Mouse (Mus musculus): ENCODE measurements around the gene Scmh1. TPM values are rescaled to one million over a fixed set of nuclear protein-coding genes. Genes with fewer than 3 reads are reported as not detected.

The Scmh1 gene
- polyA plus RNA-seq, 2 experiments = 42.6 to 57.4 TPM

GRCm38 (mm10) chr4:120368663-120369062, 36.4 kb upstream of the Scmh1 start:
- H3K9ac ChIP-seq (ENCODE audit: low read depth, low read length, severe bottlenecking) = no peak overlapping the region
- H3K27ac ChIP-seq (replicated peaks; ENCODE audit: low read depth, low read length) = no peak overlapping the region
- 0 out of 2 replicates have a peak, but pooled peaks cover 6% of the 10 kb centered on the region for H3K4me1 ChIP-seq (ENCODE audit: control insufficient read depth, insufficient read depth, low read length)
- no peaks in the 10 kb centered on the region for H3K9me3 ChIP-seq (ENCODE audit: control insufficient read depth, low read length)
- H3K36me3 ChIP-seq (ENCODE audit: control insufficient read depth, insufficient read depth, low read length) = no peaks in the 10 kb centered on the region
- no peaks in the 10 kb centered on the region; the same call in 1 of the 2 replicates for H3K27me3 ChIP-seq (ENCODE audit: control insufficient read depth, insufficient read depth, low read length)
- DNase-seq (ENCODE audit: low spot score) (peak; percentile 48), ATAC-seq (ENCODE audit: low FRiP score, low read depth) (no peak)
- no peak overlapping the region for H3K4me2 ChIP-seq (replicated peaks; ENCODE audit: low read depth, low read length, severe bottlenecking)
- no peak overlapping the region for H3K4me3 ChIP-seq (replicated peaks; ENCODE audit: low read length)
- TF ChIP-seq POLR2A (IDR thresholded peaks at IDR 0.05; ENCODE audit: borderline replicate concordance, extremely low read depth, insufficient read depth, insufficient read length) = no peak
- 6% methylated on average over 4 of the region's 4 CpGs for WGBS

- Histone ChIP-seq H3K9ac (ENCODE audit: low read depth, low read length, severe bottlenecking) (no peak overlapping the region), H3K4me2 (replicated peaks; ENCODE audit: low read depth, low read length, severe bottlenecking) (no peak overlapping the region), H3K36me3 (ENCODE audit: control insufficient read depth, insufficient read depth, low read length) (no peaks in the 10 kb centered on the region), H3K4me3 (replicated peaks; ENCODE audit: low read length) (no peak overlapping the region), H3K27ac (replicated peaks; ENCODE audit: low read depth, low read length) (no peak overlapping the region), H3K27me3 (ENCODE audit: control insufficient read depth, insufficient read depth, low read length) (no peaks in the 10 kb centered on the region; the same call in 1 of the 2 replicates), H3K4me1 (ENCODE audit: control insufficient read depth, insufficient read depth, low read length) (0 out of 2 replicates have a peak, but pooled peaks cover 6% of the 10 kb centered on the region), H3K9me3 (ENCODE audit: control insufficient read depth, low read length) (no peaks in the 10 kb centered on the region)
- ATAC-seq (ENCODE audit: low FRiP score, low read depth) (no peak), DNase-seq (ENCODE audit: low spot score) (no peak)
- TF ChIP-seq POLR2A (IDR thresholded peaks at IDR 0.05; ENCODE audit: borderline replicate concordance, extremely low read depth, insufficient read depth, insufficient read length) = no peak
- 39% methylated on average over 2 of the region's 2 CpGs for WGBS
Measured at GRCm38 (mm10) chr4:120369156-120369555, 35.9 kb upstream of the Scmh1 start.

GRCm38 (mm10) chr4:120369861-120370366, 35.2 kb upstream of the Scmh1 start:
- H3K9ac ChIP-seq (ENCODE audit: low read depth, low read length, severe bottlenecking) = no peak overlapping the region
- TF ChIP-seq POLR2A (IDR thresholded peaks at IDR 0.05; ENCODE audit: borderline replicate concordance, extremely low read depth, insufficient read depth, insufficient read length) = no peak
- no peak overlapping the region for H3K27ac ChIP-seq (replicated peaks; ENCODE audit: low read depth, low read length)
- ATAC-seq (ENCODE audit: low FRiP score, low read depth) = no peak
- H3K27me3 ChIP-seq (ENCODE audit: control insufficient read depth, insufficient read depth, low read length) = no peaks in the 10 kb centered on the region; the same call in 1 of the 2 replicates
- no peaks in the 10 kb centered on the region for H3K9me3 ChIP-seq (ENCODE audit: control insufficient read depth, low read length)
- no peak for DNase-seq (ENCODE audit: low spot score)
- H3K4me1 ChIP-seq (ENCODE audit: control insufficient read depth, insufficient read depth, low read length) = 0 out of 2 replicates have a peak, but pooled peaks cover 6% of the 10 kb centered on the region
- no peak overlapping the region for H3K4me2 ChIP-seq (replicated peaks; ENCODE audit: low read depth, low read length, severe bottlenecking)
- no peaks in the 10 kb centered on the region for H3K36me3 ChIP-seq (ENCODE audit: control insufficient read depth, insufficient read depth, low read length)
- 42% methylated on average over 10 of the region's 10 CpGs for WGBS
- H3K4me3 ChIP-seq (replicated peaks; ENCODE audit: low read length) = no peak overlapping the region

DNA sequence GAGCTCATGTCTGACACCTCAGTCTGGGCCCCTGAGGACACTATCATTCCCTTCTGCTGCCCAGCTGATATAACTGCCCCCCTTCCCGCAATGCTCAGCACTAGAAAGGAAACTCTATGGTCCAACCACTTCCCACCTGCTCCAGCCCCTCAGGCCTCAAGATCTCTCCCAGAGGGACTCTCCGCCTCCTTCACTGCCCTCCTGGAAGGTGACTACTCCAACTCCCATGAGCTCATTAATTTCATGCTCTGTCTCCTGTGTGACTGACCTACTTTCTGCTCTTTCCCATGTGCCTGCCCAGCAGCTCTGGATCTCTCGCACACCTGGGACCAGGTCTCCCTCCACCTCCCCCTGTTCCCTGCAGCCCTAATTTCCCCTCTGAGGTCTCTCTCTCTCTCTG, 32.2 kb upstream of the Scmh1 start:
- Histone ChIP-seq H3K27me3 (ENCODE audit: control insufficient read depth, insufficient read depth, low read length) (no peaks in the 10 kb centered on the region), H3K36me3 (ENCODE audit: control insufficient read depth, insufficient read depth, low read length) (no peaks in the 10 kb centered on the region), H3K27ac (replicated peaks; ENCODE audit: low read depth, low read length) (no peak overlapping the region), H3K4me2 (replicated peaks; ENCODE audit: low read depth, low read length, severe bottlenecking) (no peak overlapping the region), H3K4me1 (ENCODE audit: control insufficient read depth, insufficient read depth, low read length) (0 out of 2 replicates have a peak, but pooled peaks cover 6% of the 10 kb centered on the region), H3K9me3 (ENCODE audit: control insufficient read depth, low read length) (no peaks in the 10 kb centered on the region), H3K9ac (ENCODE audit: low read depth, low read length, severe bottlenecking) (no peak overlapping the region), H3K4me3 (replicated peaks; ENCODE audit: low read length) (no peak overlapping the region)
- ATAC-seq (ENCODE audit: low FRiP score, low read depth) (no peak), DNase-seq (ENCODE audit: low spot score) (no peak)
- TF ChIP-seq POLR2A (IDR thresholded peaks at IDR 0.05; ENCODE audit: borderline replicate concordance, extremely low read depth, insufficient read depth, insufficient read length) = no peak
- WGBS = 57% methylated on average over 3 of the region's 3 CpGs

DNA sequence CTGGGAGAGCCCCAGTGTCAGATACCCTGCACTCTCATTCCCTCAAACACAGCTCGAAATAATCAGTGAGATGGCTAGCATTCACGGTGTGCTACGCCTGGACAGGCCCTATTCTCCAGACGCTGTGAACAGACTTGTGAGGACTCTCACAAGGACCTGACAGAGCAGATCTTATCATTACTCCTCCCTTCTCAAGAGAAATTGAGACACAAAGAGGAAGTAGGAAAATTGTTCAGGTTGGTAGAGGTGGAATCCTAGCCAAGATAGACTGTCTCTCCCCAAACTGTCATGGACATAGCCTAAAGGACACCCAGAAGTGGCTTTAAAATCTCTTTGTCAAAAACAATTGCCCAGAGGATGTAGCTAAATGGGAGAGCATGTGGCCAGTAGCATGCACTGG, 31.3 kb upstream of the Scmh1 start:
- no peak overlapping the region for H3K27ac ChIP-seq (replicated peaks; ENCODE audit: low read depth, low read length)
- no peak for TF ChIP-seq POLR2A (IDR thresholded peaks at IDR 0.05; ENCODE audit: borderline replicate concordance, extremely low read depth, insufficient read depth, insufficient read length)
- ATAC-seq (ENCODE audit: low FRiP score, low read depth) = no peak
- 0 out of 2 replicates have a peak, but pooled peaks cover 6% of the 10 kb centered on the region for H3K4me1 ChIP-seq (ENCODE audit: control insufficient read depth, insufficient read depth, low read length)
- no peak overlapping the region for H3K4me2 ChIP-seq (replicated peaks; ENCODE audit: low read depth, low read length, severe bottlenecking)
- no peaks in the 10 kb centered on the region for H3K27me3 ChIP-seq (ENCODE audit: control insufficient read depth, insufficient read depth, low read length)
- no peak for DNase-seq (ENCODE audit: low spot score)
- H3K36me3 ChIP-seq (ENCODE audit: control insufficient read depth, insufficient read depth, low read length) = no peaks in the 10 kb centered on the region
- H3K4me3 ChIP-seq (replicated peaks; ENCODE audit: low read length) = no peak overlapping the region
- no peaks in the 10 kb centered on the region for H3K9me3 ChIP-seq (ENCODE audit: control insufficient read depth, low read length)
- no peak overlapping the region for H3K9ac ChIP-seq (ENCODE audit: low read depth, low read length, severe bottlenecking)
- 24% methylated on average over 4 of the region's 4 CpGs for WGBS
